Mouse (Mus musculus): ENCODE measurements around the gene Prodh2. TPM values are rescaled to one million over a fixed set of nuclear protein-coding genes. Genes with fewer than 3 reads are reported as not detected.

The Prodh2 gene
- polyA plus RNA-seq, 1 experiment, result not detected

DNA sequence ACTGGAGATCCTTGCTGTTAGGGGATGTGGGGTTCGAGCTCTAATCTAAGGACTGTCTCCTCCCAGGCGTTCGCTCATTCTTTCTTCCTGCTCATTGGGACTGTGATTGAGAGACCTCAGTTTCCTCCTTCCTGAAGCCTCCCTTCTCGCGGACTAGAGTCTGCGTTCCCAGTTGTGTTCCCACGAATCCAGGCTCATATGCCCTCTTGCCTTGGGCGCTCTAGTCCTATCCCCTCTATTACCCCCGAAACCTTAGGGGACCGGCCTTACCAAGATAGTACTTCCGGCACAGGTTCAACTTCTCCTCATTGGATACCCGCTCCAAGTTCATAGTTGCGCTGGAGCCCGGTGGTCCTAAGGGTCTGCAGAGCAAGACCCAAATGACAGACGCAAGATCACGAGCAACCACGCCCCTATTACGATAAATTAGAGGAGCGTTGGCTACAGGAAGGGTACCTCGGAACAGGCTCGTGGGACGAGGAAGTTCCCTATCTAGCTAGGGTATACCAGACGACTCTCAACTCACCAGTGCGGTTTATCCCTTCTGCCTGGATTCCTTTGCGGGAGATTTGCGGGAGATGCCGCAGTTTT is 69.2 kb downstream of the Prodh2 start:
- Histone ChIP-seq H3K27ac (ENCODE audit: insufficient read depth, low read depth, low read length) (peak overlapping the region; percentile 84), H3K4me3 (ENCODE audit: insufficient read depth, low read depth, low read length) (peak overlapping the region; percentile 65), H3K4me1 (ENCODE audit: control insufficient read depth, insufficient read depth, low read length) (peaks cover 21% of the 10 kb centered on the region)
- WGBS, result under 1% methylated on average over 27 of the region's 27 CpGs
- TF ChIP-seq POLR2A (IDR thresholded peaks at IDR 0.05; ENCODE audit: insufficient read depth, low read depth, low read length) (no peak), CTCF (IDR thresholded peaks at IDR 0.05; ENCODE audit: insufficient read depth, low read depth, low read length) (no peak)

Other genes with a start within 250 kb of the Prodh2 start
- not detected in 2 replicates for gene Thap8, start 213.5 kb upstream of the Prodh2 start, polyA plus RNA-seq (2012; ENCODE audit: insufficient read depth, insufficient read length, low replicate concordance, missing spikeins)
- not detected in 2 replicates for gene Wdr62, start 213.2 kb upstream of the Prodh2 start, polyA plus RNA-seq (2012; ENCODE audit: insufficient read depth, insufficient read length, low replicate concordance, missing spikeins)
- 737 TPM in 1 of 2 replicates, not detected in the other for gene Clip3, start 201.9 kb upstream of the Prodh2 start, polyA plus RNA-seq (2012; ENCODE audit: insufficient read depth, insufficient read length, low replicate concordance, missing spikeins)
- not detected in 2 replicates for gene Alkbh6, start 184.9 kb upstream of the Prodh2 start, polyA plus RNA-seq (2012; ENCODE audit: insufficient read depth, insufficient read length, low replicate concordance, missing spikeins)
- gene Syne4, start 178.8 kb upstream of the Prodh2 start, polyA plus RNA-seq (2012; ENCODE audit: insufficient read depth, insufficient read length, low replicate concordance, missing spikeins), result not detected in 2 replicates
- gene E130208F15Rik, start 171.9 kb upstream of the Prodh2 start, polyA plus RNA-seq (2012; ENCODE audit: insufficient read depth, insufficient read length, low replicate concordance, missing spikeins), result not detected in 2 replicates
- not detected in 2 replicates for gene Sdhaf1, start 169.7 kb upstream of the Prodh2 start, polyA plus RNA-seq (2012; ENCODE audit: insufficient read depth, insufficient read length, low replicate concordance, missing spikeins)
- gene Lrfn3, start 130.8 kb upstream of the Prodh2 start, polyA plus RNA-seq (2012; ENCODE audit: insufficient read depth, insufficient read length, low replicate concordance, missing spikeins), result not detected in 2 replicates
- gene Tyrobp, start 79.9 kb upstream of the Prodh2 start, polyA plus RNA-seq (2012; ENCODE audit: insufficient read depth, insufficient read length, low replicate concordance, missing spikeins), result not detected in 2 replicates
- gene Hcst, start 73.8 kb upstream of the Prodh2 start, polyA plus RNA-seq (2012; ENCODE audit: insufficient read depth, insufficient read length, low replicate concordance, missing spikeins), result not detected in 2 replicates
- gene Nfkbid, start 71.9 kb upstream of the Prodh2 start, polyA plus RNA-seq (2012; ENCODE audit: insufficient read depth, insufficient read length, low replicate concordance, missing spikeins), result not detected in 2 replicates
- gene Aplp1, start 48.1 kb upstream of the Prodh2 start, polyA plus RNA-seq (2012; ENCODE audit: insufficient read depth, insufficient read length, low replicate concordance, missing spikeins), result 174 TPM in 1 of 2 replicates, not detected in the other
- not detected in 2 replicates for gene Kirrel2, start 35.9 kb upstream of the Prodh2 start, polyA plus RNA-seq (2012; ENCODE audit: insufficient read depth, insufficient read length, low replicate concordance, missing spikeins)
- not detected in 2 replicates for gene Nphs1, start 35.3 kb upstream of the Prodh2 start, polyA plus RNA-seq (2012; ENCODE audit: insufficient read depth, insufficient read length, low replicate concordance, missing spikeins)
- not detected in 2 replicates for gene Arhgap33, start 41.4 kb downstream of the Prodh2 start, polyA plus RNA-seq (2012; ENCODE audit: insufficient read depth, insufficient read length, low replicate concordance, missing spikeins)
- not detected in 2 replicates for gene Hspb6, start 58.6 kb downstream of the Prodh2 start, polyA plus RNA-seq (2012; ENCODE audit: insufficient read depth, insufficient read length, low replicate concordance, missing spikeins)
- not detected in 2 replicates for gene Proser3, start 58.7 kb downstream of the Prodh2 start, polyA plus RNA-seq (2012; ENCODE audit: insufficient read depth, insufficient read length, low replicate concordance, missing spikeins)
- not detected in 2 replicates for gene Lin37, start 66.2 kb downstream of the Prodh2 start, polyA plus RNA-seq (2012; ENCODE audit: insufficient read depth, insufficient read length, low replicate concordance, missing spikeins)
- not detected in 2 replicates for gene U2af1l4, start 69.7 kb downstream of the Prodh2 start, polyA plus RNA-seq (2012; ENCODE audit: insufficient read depth, insufficient read length, low replicate concordance, missing spikeins)
- not detected in 2 replicates for gene Gm49396, start 69.7 kb downstream of the Prodh2 start, polyA plus RNA-seq (2012; ENCODE audit: insufficient read depth, insufficient read length, low replicate concordance, missing spikeins)
- not detected in 2 replicates for gene Psenen, start 70.0 kb downstream of the Prodh2 start, polyA plus RNA-seq (2012; ENCODE audit: insufficient read depth, insufficient read length, low replicate concordance, missing spikeins)
- gene Igflr1, start 71.8 kb downstream of the Prodh2 start, polyA plus RNA-seq (2012; ENCODE audit: insufficient read depth, insufficient read length, low replicate concordance, missing spikeins), result not detected in 2 replicates
- gene Kmt2b, start 95.1 kb downstream of the Prodh2 start, polyA plus RNA-seq (2012; ENCODE audit: insufficient read depth, insufficient read length, low replicate concordance, missing spikeins), result 696 TPM in 1 of 2 replicates, not detected in the other
- not detected in 2 replicates for gene Zbtb32, start 105.3 kb downstream of the Prodh2 start, polyA plus RNA-seq (2012; ENCODE audit: insufficient read depth, insufficient read length, low replicate concordance, missing spikeins)
- not detected in 2 replicates for gene Upk1a, start 119.2 kb downstream of the Prodh2 start, polyA plus RNA-seq (2012; ENCODE audit: insufficient read depth, insufficient read length, low replicate concordance, missing spikeins)
- 1,523 TPM in 1 of 2 replicates, not detected in the other for gene Cox6b1, start 132.5 kb downstream of the Prodh2 start, polyA plus RNA-seq (2012; ENCODE audit: insufficient read depth, insufficient read length, low replicate concordance, missing spikeins)
- gene Etv2, start 142.2 kb downstream of the Prodh2 start, polyA plus RNA-seq (2012; ENCODE audit: insufficient read depth, insufficient read length, low replicate concordance, missing spikeins), result not detected in 2 replicates
- gene Rbm42, start 156.7 kb downstream of the Prodh2 start, polyA plus RNA-seq (2012; ENCODE audit: insufficient read depth, insufficient read length, low replicate concordance, missing spikeins), result not detected in 2 replicates
- gene Haus5, start 171.4 kb downstream of the Prodh2 start, polyA plus RNA-seq (2012; ENCODE audit: insufficient read depth, insufficient read length, low replicate concordance, missing spikeins), result not detected in 2 replicates
- not detected in 2 replicates for gene Pmis2, start 178.0 kb downstream of the Prodh2 start, polyA plus RNA-seq (2012; ENCODE audit: insufficient read depth, insufficient read length, low replicate concordance, missing spikeins)
- gene 2200002J24Rik, start 205.3 kb downstream of the Prodh2 start, polyA plus RNA-seq (2012; ENCODE audit: insufficient read depth, insufficient read length, low replicate concordance, missing spikeins), result not detected in 2 replicates
- gene Atp4a, start 218.6 kb downstream of the Prodh2 start, polyA plus RNA-seq (2012; ENCODE audit: insufficient read depth, insufficient read length, low replicate concordance, missing spikeins), result not detected in 2 replicates
- gene Tmem147, start 235.9 kb downstream of the Prodh2 start, polyA plus RNA-seq (2012; ENCODE audit: insufficient read depth, insufficient read length, low replicate concordance, missing spikeins), result not detected in 2 replicates

Data from olfactory bulb, adult 2 months (tissue).